Mouse (Mus musculus) small intestine, adult 2 months (tissue): ENCODE results near the gene Stim1.

Experiments used
- CTCF ChIP-seq: fragments of 200-500 bp; IDR thresholded peaks from 2 replicates; pipeline ENCODE4 v1.5.1; 2012; ENCODE audit warnings: low read depth, mild to moderate bottlenecking, control low read depth, inconsistent platforms, low read length, moderate library complexity, mixed read lengths; ENCODE audit not compliant: insufficient replicate concordance, insufficient read length; ENCODE audit errors: extremely low read depth
- POLR2A ChIP-seq: fragments of 200-500 bp; IDR thresholded peaks from 2 replicates; pipeline ENCODE4 v1.6.1; 2012; ENCODE audit warnings: low read depth, mild to moderate bottlenecking, control low read depth, inconsistent platforms, low read length, moderate library complexity

DNA sequence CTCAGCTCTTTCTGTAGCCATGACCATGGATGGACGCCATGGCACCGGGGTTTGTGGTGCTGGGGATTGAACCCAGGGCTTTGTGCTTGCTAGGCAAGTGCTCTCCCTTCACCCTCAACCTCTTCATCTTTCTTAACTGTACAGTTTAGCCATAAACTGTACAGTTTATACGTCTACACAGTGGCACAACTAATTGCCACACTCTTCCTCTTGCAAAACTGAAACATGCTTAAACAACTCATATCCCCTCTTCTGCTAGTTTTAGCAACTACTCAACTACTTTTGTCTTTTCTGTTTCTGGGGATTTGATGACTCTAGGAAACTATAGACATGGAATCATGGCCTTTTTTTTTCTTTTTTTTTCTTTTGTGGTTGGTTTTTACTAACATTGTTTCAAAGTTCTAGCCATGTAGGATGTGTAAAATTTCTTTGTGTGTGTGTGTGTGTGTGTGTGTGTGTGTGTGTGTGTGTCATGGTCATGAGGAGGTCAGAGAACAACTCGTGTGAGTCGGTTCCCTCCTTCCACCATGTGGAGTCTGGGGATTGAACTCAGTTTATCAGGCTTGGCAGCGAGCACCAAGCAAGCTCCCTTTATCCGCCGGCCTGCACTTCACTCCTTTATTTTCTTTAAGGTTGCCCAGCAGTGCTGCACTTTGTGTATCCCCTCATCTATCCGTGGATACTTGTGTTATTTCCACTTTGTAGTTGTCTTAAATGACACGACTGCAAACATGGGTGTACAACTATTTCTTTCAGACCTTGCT lies 7.7 kb upstream of the Stim1 start:
- TF ChIP-seq CTCF (no peak), POLR2A (no peak)
